Mouse (Mus musculus) liver, postnatal 0 days (tissue): ENCODE results near the gene Tbc1d10c.

Source experiments
- CTCF ChIP-seq: sonication (generic); IDR thresholded peaks from 2 replicates; pipeline ENCODE4 v1.5.1; 2016; ENCODE audit warnings: antibody characterized with exemption, low read depth
- EP300 ChIP-seq: IDR thresholded peaks from 2 replicates; pipeline ENCODE4 v1.6.1; 2016; ENCODE audit warnings: antibody characterized with exemption, low read depth, mild to moderate bottlenecking

GRCm38 (mm10) chr19:4234548-4234947, 43.5 kb upstream of the Tbc1d10c start:
- TF ChIP-seq CTCF (no peak), EP300 (no peak)
